Mouse (Mus musculus): Measurements from ENCODE around the gene Clybl. TPM values are rescaled to one million over a fixed set of nuclear protein-coding genes. Genes with fewer than 3 reads are reported as not detected.

Clybl gene
- polyA plus RNA-seq, 1 experiment from 2014 or later = 27.1 TPM

DNA sequence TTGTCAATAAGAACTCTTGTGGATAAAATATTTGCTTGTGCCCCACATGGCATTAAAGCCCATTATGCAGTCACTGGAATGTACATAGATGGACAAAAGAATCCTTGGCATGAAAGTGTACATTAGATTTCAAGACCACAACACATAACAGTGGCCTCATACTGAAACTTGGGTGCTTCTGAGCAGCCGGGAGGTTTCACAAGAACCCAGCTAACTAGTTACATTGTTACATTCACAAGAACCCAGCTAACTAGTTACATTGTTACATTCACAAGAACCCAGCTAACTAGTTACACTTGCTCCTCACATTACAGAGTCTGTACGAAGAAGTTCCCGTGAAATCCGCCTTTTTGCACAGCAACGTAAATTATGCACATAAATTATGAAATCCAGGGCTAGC, 200.8 kb downstream of the Clybl start:
- H3K27ac ChIP-seq (replicated peaks; ENCODE audit: low read depth, low read length) = no peak overlapping the region
- DNase-seq (ENCODE audit: low spot score) (no peak), ATAC-seq (ENCODE audit: low read depth) (no peak)
- no peaks in the 10 kb centered on the region for H3K36me3 ChIP-seq (ENCODE audit: control insufficient read depth, insufficient read depth, low read length)
- H3K27me3 ChIP-seq (replicated peaks; ENCODE audit: control insufficient read depth, insufficient read depth, low read length) = no peaks in the 10 kb centered on the region; the same call in 1 of the 2 replicates
- H3K9ac ChIP-seq (ENCODE audit: low read depth, low read length) = no peak overlapping the region
- WGBS = 75% methylated on average over 5 of the region's 5 CpGs
- no peak overlapping the region for H3K4me2 ChIP-seq (ENCODE audit: low read depth, low read length)
- no peaks in the 10 kb centered on the region for H3K9me3 ChIP-seq (ENCODE audit: control insufficient read depth, low read length)
- H3K4me3 ChIP-seq (ENCODE audit: low read depth, low read length) = no peak overlapping the region
- H3K4me1 ChIP-seq (ENCODE audit: control insufficient read depth, insufficient read depth, low read length) = no peaks in the 10 kb centered on the region

DNA sequence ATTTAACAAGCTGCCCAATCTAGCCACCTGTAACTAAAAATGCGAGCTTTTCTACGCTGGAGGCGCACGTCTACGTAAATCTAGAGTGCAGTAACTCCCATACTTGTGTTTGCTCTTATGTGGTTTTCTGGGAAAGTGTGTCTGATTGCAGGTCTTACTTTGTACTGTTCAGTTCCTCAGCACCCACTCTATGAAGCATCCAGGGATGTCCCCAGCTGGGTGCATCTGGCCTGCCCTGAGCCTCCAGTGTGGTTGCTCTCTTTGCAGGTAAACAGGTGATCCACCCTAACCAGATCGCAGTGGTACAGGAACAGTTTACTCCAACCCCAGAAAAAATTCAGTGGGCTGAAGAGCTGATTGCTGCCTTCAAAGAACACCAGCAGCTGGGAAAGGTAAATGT, 202.4 kb downstream of the Clybl start:
- WGBS = 87% methylated on average over 6 of the region's 6 CpGs
- H3K9ac ChIP-seq (ENCODE audit: low read depth, low read length) = no peak overlapping the region

DNA sequence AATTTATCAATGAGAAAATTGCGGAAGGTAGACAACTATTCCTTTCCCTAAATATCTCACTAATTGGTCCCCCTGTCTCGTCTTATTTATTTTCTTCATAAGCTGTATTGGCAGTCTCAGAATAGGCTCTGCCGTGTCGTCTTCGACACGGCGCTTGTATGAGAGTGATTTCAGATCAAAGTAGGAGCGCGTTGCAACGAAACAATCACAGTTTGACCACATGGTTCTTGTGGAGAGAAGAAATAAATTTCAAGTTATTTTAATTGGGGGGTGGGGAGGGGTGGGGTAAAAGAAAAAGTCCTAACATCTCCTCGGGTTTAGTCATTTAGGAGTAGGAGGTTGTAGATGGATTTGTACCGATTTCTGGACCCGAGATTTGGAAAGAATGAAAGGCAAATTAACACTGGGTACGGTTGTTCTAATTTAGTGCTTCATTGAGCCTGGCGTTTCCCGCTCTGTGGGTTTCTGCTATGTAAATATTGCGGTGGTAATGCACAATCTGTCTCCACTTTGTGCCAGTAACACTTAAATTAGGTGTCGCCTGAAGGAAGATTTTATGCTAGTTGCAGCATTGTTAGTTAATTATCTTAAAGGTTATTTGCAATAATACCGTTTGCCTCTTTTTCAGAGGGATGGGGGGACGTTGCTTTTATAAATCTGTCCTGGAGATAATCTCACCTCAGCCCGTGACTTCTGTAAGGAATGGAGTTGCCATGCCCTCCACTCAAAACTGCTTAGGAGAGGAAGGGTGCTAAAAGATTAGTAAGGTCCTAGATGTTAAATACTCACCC, 203.1 kb downstream of the Clybl start:
- no peak for ATAC-seq (ENCODE audit: low read depth)
- Histone ChIP-seq H3K4me3 (ENCODE audit: low read depth, low read length) (no peak overlapping the region), H3K27ac (replicated peaks; ENCODE audit: low read depth, low read length) (no peak overlapping the region), H3K4me2 (ENCODE audit: low read depth, low read length) (no peak overlapping the region), H3K4me1 (ENCODE audit: control insufficient read depth, insufficient read depth, low read length) (no peaks in the 10 kb centered on the region), H3K9me3 (ENCODE audit: control insufficient read depth, low read length) (no peaks in the 10 kb centered on the region), H3K36me3 (ENCODE audit: control insufficient read depth, insufficient read depth, low read length) (no peaks in the 10 kb centered on the region), H3K9ac (ENCODE audit: low read depth, low read length) (no peak overlapping the region), H3K27me3 (replicated peaks; ENCODE audit: control insufficient read depth, insufficient read depth, low read length) (no peaks in the 10 kb centered on the region; the same call in 1 of the 2 replicates)
- no peak for DNase-seq (ENCODE audit: low spot score)
- 61% methylated on average over 21 of the region's 21 CpGs for WGBS

More for the DNA sequence above, 202.4 kb downstream of the Clybl start:
- no peak for DNase-seq (ENCODE audit: low spot score)
- H3K4me1 ChIP-seq (ENCODE audit: control insufficient read depth, insufficient read depth, low read length) = no peaks in the 10 kb centered on the region
- no peaks in the 10 kb centered on the region for H3K9me3 ChIP-seq (ENCODE audit: control insufficient read depth, low read length)
- ATAC-seq (ENCODE audit: low read depth) = no peak
- no peaks in the 10 kb centered on the region for H3K36me3 ChIP-seq (ENCODE audit: control insufficient read depth, insufficient read depth, low read length)
- no peaks in the 10 kb centered on the region; the same call in 1 of the 2 replicates for H3K27me3 ChIP-seq (replicated peaks; ENCODE audit: control insufficient read depth, insufficient read depth, low read length)
- H3K27ac ChIP-seq (replicated peaks; ENCODE audit: low read depth, low read length) = no peak overlapping the region
- H3K4me3 ChIP-seq (ENCODE audit: low read depth, low read length) = no peak overlapping the region
- no peak overlapping the region for H3K4me2 ChIP-seq (ENCODE audit: low read depth, low read length)

DNA sequence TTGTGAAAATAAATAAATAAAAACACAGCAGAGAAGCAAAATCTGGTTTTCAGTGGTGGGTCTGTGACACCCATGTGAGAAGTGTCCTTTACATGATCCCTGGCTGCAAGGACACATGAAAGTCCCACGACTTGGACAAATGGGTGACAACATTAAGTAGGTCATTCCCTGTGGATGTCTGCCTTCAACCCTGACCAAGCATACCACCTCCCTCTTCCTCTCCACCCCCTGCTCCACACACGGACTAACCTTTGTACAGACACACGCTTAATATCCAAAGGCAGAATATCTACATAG, 203.7 kb downstream of the Clybl start:
- H3K9me3 ChIP-seq (ENCODE audit: control insufficient read depth, low read length) = no peaks in the 10 kb centered on the region
- H3K27ac ChIP-seq (replicated peaks; ENCODE audit: low read depth, low read length) = no peak overlapping the region
- no peaks in the 10 kb centered on the region; the same call in 1 of the 2 replicates for H3K27me3 ChIP-seq (replicated peaks; ENCODE audit: control insufficient read depth, insufficient read depth, low read length)
- H3K4me1 ChIP-seq (ENCODE audit: control insufficient read depth, insufficient read depth, low read length) = no peaks in the 10 kb centered on the region
- WGBS = 80% methylated on average over 3 of the region's 3 CpGs
- ATAC-seq (ENCODE audit: low read depth) (no peak), DNase-seq (ENCODE audit: low spot score) (no peak)
- no peak overlapping the region for H3K4me2 ChIP-seq (ENCODE audit: low read depth, low read length)
- H3K36me3 ChIP-seq (ENCODE audit: control insufficient read depth, insufficient read depth, low read length) = no peaks in the 10 kb centered on the region
- H3K9ac ChIP-seq (ENCODE audit: low read depth, low read length) = no peak overlapping the region
- no peak overlapping the region for H3K4me3 ChIP-seq (ENCODE audit: low read depth, low read length)

DNA sequence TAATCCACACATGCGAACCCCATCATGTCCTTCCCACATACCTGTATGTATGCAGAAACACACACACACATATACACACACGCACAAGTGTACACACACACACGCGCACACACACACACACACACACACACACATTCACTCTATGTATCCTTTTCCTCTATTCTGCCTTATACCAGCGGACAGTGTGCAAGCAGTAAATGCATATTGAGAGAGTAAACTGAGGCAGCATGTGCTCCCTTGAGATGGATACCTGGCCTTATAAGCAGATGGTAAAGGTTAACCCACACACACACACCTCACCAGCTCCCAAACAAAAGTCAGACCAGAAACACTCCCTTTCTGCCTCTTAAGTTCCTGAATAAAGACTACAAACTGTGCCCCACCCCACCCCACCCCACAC, 204.3 kb downstream of the Clybl start:
- H3K4me1 ChIP-seq (ENCODE audit: control insufficient read depth, insufficient read depth, low read length) = no peaks in the 10 kb centered on the region
- DNase-seq (ENCODE audit: low spot score) (no peak), ATAC-seq (ENCODE audit: low read depth) (no peak)
- no peak overlapping the region for H3K4me3 ChIP-seq (ENCODE audit: low read depth, low read length)
- no peaks in the 10 kb centered on the region; the same call in 1 of the 2 replicates for H3K27me3 ChIP-seq (replicated peaks; ENCODE audit: control insufficient read depth, insufficient read depth, low read length)
- no peaks in the 10 kb centered on the region for H3K36me3 ChIP-seq (ENCODE audit: control insufficient read depth, insufficient read depth, low read length)
- 93% methylated on average over 5 of the region's 5 CpGs for WGBS
- no peaks in the 10 kb centered on the region for H3K9me3 ChIP-seq (ENCODE audit: control insufficient read depth, low read length)
- H3K4me2 ChIP-seq (ENCODE audit: low read depth, low read length) = no peak overlapping the region
- no peak overlapping the region for H3K27ac ChIP-seq (replicated peaks; ENCODE audit: low read depth, low read length)
- no peak overlapping the region for H3K9ac ChIP-seq (ENCODE audit: low read depth, low read length)

DNA sequence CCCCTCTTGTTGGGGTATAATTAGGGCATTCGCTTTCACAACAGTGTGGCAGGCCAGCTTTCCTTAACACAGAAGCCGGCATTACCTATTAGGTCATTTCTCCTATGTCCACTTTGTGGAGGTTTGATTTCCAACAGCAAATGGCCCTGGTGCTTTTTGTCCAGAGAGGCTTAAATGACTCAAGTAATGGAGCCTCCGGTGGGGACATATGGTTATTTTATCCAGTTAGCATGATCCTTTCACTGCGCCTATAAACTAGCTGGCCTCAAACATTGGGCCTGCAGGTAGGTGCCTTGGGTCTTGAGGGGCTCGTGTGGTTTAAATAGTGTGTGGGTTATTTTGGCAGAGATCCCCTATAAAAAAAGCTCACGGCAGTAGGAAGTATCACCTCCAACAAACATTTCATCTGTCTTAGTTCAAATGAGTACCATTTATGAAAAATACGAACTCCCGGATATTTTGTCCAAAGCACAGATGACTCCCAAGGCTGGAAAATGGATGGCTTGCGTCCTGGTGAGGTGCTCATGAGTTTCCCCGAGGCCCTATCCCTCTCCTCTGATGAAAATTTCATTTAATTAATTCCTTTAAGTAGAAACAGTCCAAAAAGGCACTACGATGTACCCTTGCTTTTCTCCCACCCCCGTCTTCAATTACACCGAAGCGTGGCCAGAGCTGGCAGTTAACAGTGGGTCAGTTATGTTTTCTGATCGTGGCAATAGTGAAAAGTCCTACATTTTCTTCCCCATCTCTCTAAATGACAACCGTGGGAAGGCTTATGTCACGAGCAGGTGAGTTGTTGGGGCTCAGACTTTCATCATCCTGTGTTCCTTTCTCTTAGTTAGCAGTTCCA, 205.0 kb downstream of the Clybl start:
- Histone ChIP-seq H3K36me3 (ENCODE audit: control insufficient read depth, insufficient read depth, low read length) (no peaks in the 10 kb centered on the region), H3K27me3 (replicated peaks; ENCODE audit: control insufficient read depth, insufficient read depth, low read length) (no peaks in the 10 kb centered on the region; the same call in 1 of the 2 replicates), H3K9me3 (ENCODE audit: control insufficient read depth, low read length) (no peaks in the 10 kb centered on the region), H3K4me3 (ENCODE audit: low read depth, low read length) (no peak overlapping the region), H3K27ac (replicated peaks; ENCODE audit: low read depth, low read length) (no peak overlapping the region), H3K4me2 (ENCODE audit: low read depth, low read length) (no peak overlapping the region), H3K4me1 (ENCODE audit: control insufficient read depth, insufficient read depth, low read length) (no peaks in the 10 kb centered on the region), H3K9ac (ENCODE audit: low read depth, low read length) (no peak overlapping the region)
- DNase-seq (ENCODE audit: low spot score) (no peak), ATAC-seq (ENCODE audit: low read depth) (no peak)
- 79% methylated on average over 17 of the region's 17 CpGs for WGBS

DNA sequence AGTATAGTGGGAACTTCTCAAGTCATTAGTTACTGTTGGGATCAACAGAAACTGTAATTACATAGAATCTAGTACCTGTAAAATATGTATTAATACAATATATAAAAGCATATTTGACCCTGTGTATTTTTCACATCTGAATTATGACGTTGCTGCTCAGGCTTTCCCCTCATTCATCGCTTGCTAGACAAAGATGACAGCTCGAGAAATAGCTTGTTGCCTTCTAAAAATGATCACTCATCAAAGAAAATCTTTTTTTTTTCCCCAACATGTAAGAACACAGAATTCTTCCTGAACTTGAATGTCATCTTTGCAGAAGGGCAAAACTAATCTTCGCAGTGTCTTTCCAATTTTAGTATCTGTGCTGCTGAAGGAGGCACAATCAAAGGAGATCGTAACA, 206.3 kb downstream of the Clybl start:
- no peak overlapping the region for H3K4me2 ChIP-seq (ENCODE audit: low read depth, low read length)
- H3K4me1 ChIP-seq (ENCODE audit: control insufficient read depth, insufficient read depth, low read length) = no peaks in the 10 kb centered on the region
- H3K4me3 ChIP-seq (ENCODE audit: low read depth, low read length) = no peak overlapping the region
- ATAC-seq (ENCODE audit: low read depth) (no peak), DNase-seq (ENCODE audit: low spot score) (no peak)
- no peaks in the 10 kb centered on the region for H3K36me3 ChIP-seq (ENCODE audit: control insufficient read depth, insufficient read depth, low read length)
- no peaks in the 10 kb centered on the region for H3K9me3 ChIP-seq (ENCODE audit: control insufficient read depth, low read length)
- H3K27ac ChIP-seq (replicated peaks; ENCODE audit: low read depth, low read length) = no peak overlapping the region
- H3K9ac ChIP-seq (ENCODE audit: low read depth, low read length) = no peak overlapping the region
- no peaks in the 10 kb centered on the region for H3K27me3 ChIP-seq (replicated peaks; ENCODE audit: control insufficient read depth, insufficient read depth, low read length)
- WGBS = 79% methylated on average over 5 of the region's 5 CpGs

DNA sequence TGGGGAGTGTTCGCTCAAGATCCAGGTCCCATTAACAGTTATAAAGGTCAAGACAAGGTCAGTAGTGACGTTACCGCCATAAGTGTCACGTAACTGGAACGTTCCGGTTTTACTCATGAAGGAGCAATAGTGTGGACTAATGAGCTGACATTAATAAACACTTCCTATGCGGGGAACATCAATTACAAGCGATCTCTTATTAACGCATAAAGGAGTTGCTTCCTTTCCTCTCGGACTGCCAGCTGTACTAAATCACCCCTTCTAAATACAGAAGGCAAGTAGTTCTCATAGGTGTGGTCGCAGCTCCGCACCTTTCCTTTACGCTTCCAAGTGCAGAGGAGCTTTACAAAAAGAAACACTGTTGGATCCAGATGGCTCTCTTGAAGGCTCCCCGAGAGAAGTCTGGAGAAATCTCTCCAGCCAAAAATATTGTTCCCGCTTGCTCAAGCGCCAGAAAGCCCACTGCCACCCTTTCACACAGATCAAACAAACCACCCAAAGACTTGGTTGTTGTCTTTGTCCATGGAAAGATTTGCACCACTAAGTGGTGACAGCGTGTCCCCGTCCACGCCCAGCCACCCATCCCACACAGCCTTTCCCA, 207.0 kb downstream of the Clybl start:
- Histone ChIP-seq H3K9me3 (ENCODE audit: control insufficient read depth, low read length) (no peaks in the 10 kb centered on the region), H3K36me3 (ENCODE audit: control insufficient read depth, insufficient read depth, low read length) (no peaks in the 10 kb centered on the region), H3K4me1 (ENCODE audit: control insufficient read depth, insufficient read depth, low read length) (no peaks in the 10 kb centered on the region), H3K4me2 (ENCODE audit: low read depth, low read length) (no peak overlapping the region), H3K27ac (replicated peaks; ENCODE audit: low read depth, low read length) (no peak overlapping the region), H3K9ac (ENCODE audit: low read depth, low read length) (no peak overlapping the region), H3K4me3 (ENCODE audit: low read depth, low read length) (no peak overlapping the region), H3K27me3 (replicated peaks; ENCODE audit: control insufficient read depth, insufficient read depth, low read length) (no peaks in the 10 kb centered on the region)
- ATAC-seq (ENCODE audit: low read depth) = no peak
- DNase-seq (ENCODE audit: low spot score) = no peak
- WGBS = 77% methylated on average over 19 of the region's 19 CpGs
